Mouse (Mus musculus) heart, adult 2 months (tissue): Measurements from ENCODE around the gene Spock1. TPM values are rescaled to one million over a fixed set of nuclear protein-coding genes. Genes with fewer than 3 reads are reported as not detected.

Source experiments
- DNase-seq, 2 experiments: peaks; one replicate each; pipeline ENCODE4 v3.0.0; 2021
- H3K27ac ChIP-seq: fragments of 200-600 bp; 2 replicates; pipeline ENCODE4 v1.8.1; 2022
- H3K27me3 ChIP-seq: fragments of 200-500 bp; 2 replicates; pipeline ENCODE4 v1.6.1; 2012; ENCODE audit warnings: mild to moderate bottlenecking, low read length, inconsistent platforms, mixed read lengths; ENCODE audit not compliant: control insufficient read depth, insufficient read depth
- H3K36me3 ChIP-seq: fragments of 200-500 bp; 2 replicates; pipeline ENCODE4 v1.6.1; 2012; ENCODE audit warnings: low read length, inconsistent platforms; ENCODE audit not compliant: control insufficient read depth, insufficient read depth
- H3K4me1 ChIP-seq: fragments of 200-500 bp; 2 replicates; pipeline ENCODE4 v1.6.1; 2011; ENCODE audit warnings: low read length; ENCODE audit not compliant: control insufficient read depth, insufficient read depth
- H3K4me3 ChIP-seq: fragments of 200-600 bp; 2 replicates; pipeline ENCODE4 v1.8.1; 2022
- H3K79me2 ChIP-seq: fragments of 200-500 bp; replicated peaks from 2 replicates; pipeline ENCODE4 v1.6.1; 2012; ENCODE audit warnings: mild to moderate bottlenecking, inconsistent platforms, low read length, moderate library complexity, mixed read lengths; ENCODE audit not compliant: control insufficient read depth, insufficient read depth
- H3K9ac ChIP-seq: fragments of 200-500 bp; 2 replicates; pipeline ENCODE4 v1.6.1; 2012; ENCODE audit warnings: low read depth, mild to moderate bottlenecking, control low read depth, inconsistent platforms, low read length, mixed read lengths
- CTCF ChIP-seq: fragments of 200-600 bp; IDR thresholded peaks from 2 replicates; pipeline ENCODE4 v1.8.1; 2022; ENCODE audit warnings: antibody characterized with exemption, mild to moderate bottlenecking, moderate library complexity
- EP300 ChIP-seq: fragments of 200-500 bp; IDR thresholded peaks from 2 replicates; pipeline ENCODE4 v1.6.1; 2011; ENCODE audit warnings: low read depth, low read length, control low read depth; ENCODE audit not compliant: insufficient read depth
- POLR2A ChIP-seq: fragments of 200-500 bp; IDR thresholded peaks from 2 replicates; pipeline ENCODE4 v1.6.1; 2011; ENCODE audit warnings: mild to moderate bottlenecking, low read depth, low read length, control low read depth; ENCODE audit not compliant: insufficient read depth
- WGBS: fragments of 180-500 bp; shearing (Covaris S2); methylation state at CpG from one replicate; pipeline ENCODE4 v1.1.7; 2018; 5-methylcytosine and 5-hydroxymethylcytosine counted together
- intact Hi-C: fragments of 180-260 bp; cut with DNase I; formaldehyde crosslinking; loops from one replicate; pipeline ENCODE4 v1.15.1; 2025
- polyA plus RNA-seq: library from polyadenylated mRNA; depleted of rRNA; stranded (reverse); fragments of >200 nt; gene quantifications from 2 replicates; pipeline ENCODE4 v1.2.3, GENCODE M21; 2012
- total RNA-seq, 2 experiments: library from RNA; stranded (reverse); gene quantifications; 2 replicates each; pipeline ENCODE4 v1.2.3; 2021

Gene Spock1
- total and polyA plus RNA-seq, 3 experiments: 0.04 TPM; not detected in 2

DNA sequence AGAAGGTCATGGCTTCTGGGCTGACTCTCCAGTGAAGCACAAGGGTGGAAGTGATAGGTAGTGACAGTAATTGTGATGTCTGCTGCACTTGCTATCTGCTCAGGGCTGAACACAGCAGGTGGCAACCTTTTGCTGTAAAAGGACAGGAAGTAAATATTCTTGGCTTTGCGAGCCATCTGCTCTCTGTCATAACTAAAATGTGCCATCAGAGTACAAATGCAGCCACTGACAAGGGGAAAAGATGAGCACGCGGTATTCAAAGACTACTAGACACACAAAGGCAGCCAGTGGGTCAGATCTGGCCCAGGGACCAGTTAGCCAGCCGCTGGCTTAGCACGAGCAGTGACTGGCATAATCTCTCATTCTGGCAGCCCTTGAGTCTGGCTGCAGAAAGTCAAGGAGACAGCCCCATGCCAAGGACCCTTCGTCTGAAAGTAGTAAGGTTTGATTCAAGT, 126.0 kb downstream of the Spock1 start:
- Histone ChIP-seq H3K36me3 (no peaks in the 10 kb centered on the region), H3K9ac (no peak overlapping the region), H3K27ac (no peak overlapping the region), H3K4me3 (no peak overlapping the region), H3K27me3 (no peaks in the 10 kb centered on the region), H3K4me1 (no peaks in the 10 kb centered on the region), H3K79me2 (no peaks in the 10 kb centered on the region)
- intact Hi-C loops: no loop called here
- TF ChIP-seq POLR2A (no peak), EP300 (no peak), CTCF (no peak)
- no peak for DNase-seq
- 69% methylated on average over 6 of the region's 6 CpGs for WGBS

DNA sequence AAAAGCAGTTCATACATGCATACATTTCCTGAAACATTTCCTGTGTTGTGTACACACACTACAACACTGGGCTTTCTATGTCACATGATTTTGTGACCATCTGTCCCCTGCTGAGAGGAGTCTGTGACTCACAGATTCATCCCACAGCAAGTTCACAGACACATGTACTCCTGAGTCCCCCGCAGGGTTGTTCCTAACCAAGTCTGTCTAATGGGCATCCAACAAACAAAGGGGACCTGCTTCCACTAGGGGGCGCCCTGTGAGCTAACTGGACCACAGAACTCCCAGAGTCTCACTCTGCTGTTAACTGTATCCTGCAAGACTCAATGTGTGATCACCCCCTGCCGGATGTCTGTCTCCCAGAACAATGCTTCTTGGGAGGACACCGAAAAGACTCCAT, 129.0 kb downstream of the Spock1 start:
- no peak for TF ChIP-seq EP300
- TF ChIP-seq POLR2A: no peak
- TF ChIP-seq CTCF: peak; percentile 24
- no peak for DNase-seq
- intact Hi-C loops: no loop called here

GRCm38 (mm10) chr13:57778524-57778923, 129.6 kb downstream of the Spock1 start:
- DNase-seq: no peak
- no peaks in the 10 kb centered on the region for H3K4me1 ChIP-seq
- intact Hi-C loops: no loop called here
- H3K4me3 ChIP-seq: no peak overlapping the region
- no peak for TF ChIP-seq CTCF
- no peak for TF ChIP-seq POLR2A
- TF ChIP-seq EP300: no peak
- no peaks in the 10 kb centered on the region for H3K36me3 ChIP-seq
- 67% methylated on average over 3 of the region's 3 CpGs for WGBS
- H3K79me2 ChIP-seq: no peaks in the 10 kb centered on the region
- no peaks in the 10 kb centered on the region for H3K27me3 ChIP-seq
- H3K9ac ChIP-seq: no peak overlapping the region
- no peak overlapping the region for H3K27ac ChIP-seq

More for the DNA sequence above, 129.0 kb downstream of the Spock1 start:
- H3K79me2 ChIP-seq: no peaks in the 10 kb centered on the region
- no peak overlapping the region for H3K9ac ChIP-seq
- no peaks in the 10 kb centered on the region for H3K36me3 ChIP-seq
- H3K4me1 ChIP-seq: no peaks in the 10 kb centered on the region
- H3K4me3 ChIP-seq: no peak overlapping the region
- 71% methylated on average over 4 of the region's 4 CpGs for WGBS
- H3K27me3 ChIP-seq: no peaks in the 10 kb centered on the region
- H3K27ac ChIP-seq: no peak overlapping the region

- H3K79me2 ChIP-seq: no peaks in the 10 kb centered on the region
- TF ChIP-seq POLR2A (no peak), CTCF (no peak), EP300 (no peak)
- WGBS: 84% methylated on average over 6 of the region's 6 CpGs
- no peaks in the 10 kb centered on the region for H3K36me3 ChIP-seq
- intact Hi-C loops: no loop called here
- DNase-seq: no peak
- no peak overlapping the region for H3K9ac ChIP-seq
- H3K4me3 ChIP-seq: no peak overlapping the region
- H3K27me3 ChIP-seq: no peaks in the 10 kb centered on the region
- no peaks in the 10 kb centered on the region for H3K4me1 ChIP-seq
- no peak overlapping the region for H3K27ac ChIP-seq
These were observed 136.1 kb downstream of the Spock1 start for GRCm38 (mm10) chr13:57771998-57772397.

- Histone ChIP-seq H3K27ac (no peak overlapping the region), H3K79me2 (no peaks in the 10 kb centered on the region), H3K4me1 (no peaks in the 10 kb centered on the region), H3K4me3 (no peak overlapping the region), H3K27me3 (no peaks in the 10 kb centered on the region), H3K36me3 (no peaks in the 10 kb centered on the region), H3K9ac (no peak overlapping the region)
- intact Hi-C loops: loop anchor here (2.0 kb wide), 1 partner anchor 142 kb away; the partner anchor contains the start of gene Spock1
- TF ChIP-seq EP300 (no peak), CTCF (peak; percentile 71)
- peak in 1 of 2 experiments; percentile 23 for DNase-seq
- WGBS: 52% methylated on average over 3 of the region's 3 CpGs
These were observed 141.4 kb downstream of the Spock1 start for GRCm38 (mm10) chr13:57766721-57767120.

GRCm38 (mm10) chr13:57761122-57761521, 147.0 kb downstream of the Spock1 start:
- Histone ChIP-seq H3K4me3 (no peak overlapping the region), H3K27me3 (no peaks in the 10 kb centered on the region), H3K27ac (no peak overlapping the region), H3K79me2 (no peaks in the 10 kb centered on the region), H3K4me1 (no peaks in the 10 kb centered on the region), H3K9ac (no peak overlapping the region), H3K36me3 (no peaks in the 10 kb centered on the region)
- no peak for DNase-seq
- intact Hi-C loops: no loop called here
- 89% methylated on average over 5 of the region's 5 CpGs for WGBS
- no peak for TF ChIP-seq CTCF
- no peak for TF ChIP-seq POLR2A
- no peak for TF ChIP-seq EP300
